Mouse (Mus musculus) bone marrow macrophage, adult 2 months (primary cell): ENCODE measurements around the gene Rps6ka2. TPM values are rescaled to one million over a fixed set of nuclear protein-coding genes. Genes with fewer than 3 reads are reported as not detected.
A peak's percentile ranks its signal among the peaks of the same experiment; 100 is the strongest.
"Not testable (repeated sequence)": the region's sequence is repeated elsewhere in the genome, so short reads cannot be mapped to it uniquely, and the experiment has no call there.

Experiments
- H3K27ac ChIP-seq: 2 replicates; pipeline ENCODE4 v1.5.1; 2012; ENCODE audit warnings: low read depth, low read length; ENCODE audit not compliant: insufficient read depth
- H3K4me1 ChIP-seq: 2 replicates; pipeline ENCODE4 v1.6.1; 2012; ENCODE audit warnings: low read length; ENCODE audit not compliant: control insufficient read depth, insufficient read depth
- H3K4me3 ChIP-seq: 2 replicates; pipeline ENCODE4 v1.5.1; 2012; ENCODE audit warnings: mild to moderate bottlenecking, low read length, moderate library complexity; ENCODE audit not compliant: insufficient read depth
- CTCF ChIP-seq: IDR thresholded peaks from 2 replicates; pipeline ENCODE4 v1.5.1; 2012; ENCODE audit warnings: low read depth, mild to moderate bottlenecking, low read length, moderate library complexity
- POLR2A ChIP-seq: IDR thresholded peaks from 2 replicates; pipeline ENCODE4 v1.6.1; 2012; ENCODE audit warnings: mild to moderate bottlenecking, low read depth, low read length, borderline replicate concordance
- polyA plus RNA-seq: library from polyadenylated mRNA; stranded (reverse); fragments of >200 nt; gene quantifications from 2 replicates; pipeline ENCODE4 v1.2.4, GENCODE M21; 2012; ENCODE audit not compliant: missing spikeins, insufficient read depth, insufficient read length

Rps6ka2 gene
- polyA plus RNA-seq, 1 experiment, result 4.0 TPM

DNA sequence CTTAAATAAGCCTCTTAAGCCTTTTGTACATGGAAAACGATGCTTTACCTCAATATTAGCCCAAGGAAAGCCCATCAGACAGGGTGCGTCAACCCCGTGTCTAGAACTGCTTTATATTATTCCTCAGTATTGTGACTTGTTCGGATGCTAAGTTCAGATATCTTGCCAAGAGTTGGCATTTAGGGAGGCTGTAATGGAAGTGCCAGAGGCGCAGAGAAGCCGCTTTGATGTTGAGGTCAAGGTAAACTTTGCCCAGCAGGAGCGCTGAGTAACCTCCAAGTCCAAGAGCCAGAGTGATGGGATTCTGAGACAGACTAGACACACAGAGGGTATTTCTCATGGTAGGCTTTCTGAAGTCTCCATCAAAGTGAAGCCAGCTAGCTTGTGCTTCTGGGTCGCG lies 109.3 kb downstream of the Rps6ka2 start:
- no peak for TF ChIP-seq POLR2A
- TF ChIP-seq CTCF, result no peak
- no peak overlapping the region for H3K4me3 ChIP-seq
- no peak overlapping the region for H3K27ac ChIP-seq
- H3K4me1 ChIP-seq, result no peaks in the 10 kb centered on the region

DNA sequence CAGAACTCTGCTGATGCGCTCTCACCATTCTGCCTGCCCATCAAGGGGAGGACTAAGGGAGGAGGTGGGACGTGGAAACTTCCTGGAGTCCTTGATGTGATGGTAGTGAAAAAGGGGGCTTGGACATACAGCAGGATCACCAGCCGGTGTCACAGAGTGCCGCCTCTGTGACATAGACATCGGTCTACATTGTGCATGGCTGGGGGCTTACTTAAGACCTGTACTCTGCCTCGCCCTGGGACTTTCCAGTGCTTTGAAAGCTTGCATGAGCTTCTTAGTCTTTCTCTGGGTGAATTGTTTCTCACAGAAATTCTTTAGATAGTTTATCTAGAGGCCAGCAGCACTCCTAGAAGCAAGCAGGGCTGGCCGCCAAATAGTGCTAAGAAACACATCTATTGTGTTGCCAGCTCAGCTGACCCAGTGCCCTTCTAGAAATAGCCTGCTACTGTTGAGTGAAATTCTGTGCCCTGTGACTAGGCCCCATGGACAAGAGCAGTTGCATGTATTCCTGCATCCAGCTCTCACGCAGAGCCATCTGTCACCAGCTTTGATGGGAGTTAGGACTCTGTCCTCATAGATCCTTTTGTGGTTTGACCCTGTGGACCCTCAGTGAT lies 114.5 kb downstream of the Rps6ka2 start:
- Histone ChIP-seq H3K27ac (no peak overlapping the region), H3K4me1 (no peaks in the 10 kb centered on the region), H3K4me3 (no peak overlapping the region)
- TF ChIP-seq POLR2A (no peak), CTCF (no peak)

DNA sequence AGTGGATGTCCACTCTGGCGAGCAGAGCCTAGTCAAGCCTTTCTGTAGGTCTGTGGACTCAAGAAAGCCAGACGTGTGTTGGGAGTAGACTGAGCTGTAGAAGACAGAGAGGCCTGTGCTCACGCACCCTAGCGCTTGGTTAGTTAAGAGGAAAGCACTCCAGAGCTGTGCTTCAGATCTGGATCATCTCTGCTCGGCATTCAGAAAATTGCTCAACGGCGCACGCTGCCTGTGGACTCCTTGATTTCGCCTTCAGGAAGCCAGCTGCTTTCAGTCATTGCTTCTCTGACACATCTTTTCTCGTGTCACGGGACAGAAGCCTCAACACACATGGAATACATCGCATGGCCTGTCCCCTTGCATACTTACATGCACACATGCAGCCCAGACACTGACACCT lies 115.4 kb downstream of the Rps6ka2 start:
- H3K4me1 ChIP-seq, result no peaks in the 10 kb centered on the region
- TF ChIP-seq CTCF (no peak), POLR2A (no peak)
- no peak overlapping the region for H3K4me3 ChIP-seq

DNA sequence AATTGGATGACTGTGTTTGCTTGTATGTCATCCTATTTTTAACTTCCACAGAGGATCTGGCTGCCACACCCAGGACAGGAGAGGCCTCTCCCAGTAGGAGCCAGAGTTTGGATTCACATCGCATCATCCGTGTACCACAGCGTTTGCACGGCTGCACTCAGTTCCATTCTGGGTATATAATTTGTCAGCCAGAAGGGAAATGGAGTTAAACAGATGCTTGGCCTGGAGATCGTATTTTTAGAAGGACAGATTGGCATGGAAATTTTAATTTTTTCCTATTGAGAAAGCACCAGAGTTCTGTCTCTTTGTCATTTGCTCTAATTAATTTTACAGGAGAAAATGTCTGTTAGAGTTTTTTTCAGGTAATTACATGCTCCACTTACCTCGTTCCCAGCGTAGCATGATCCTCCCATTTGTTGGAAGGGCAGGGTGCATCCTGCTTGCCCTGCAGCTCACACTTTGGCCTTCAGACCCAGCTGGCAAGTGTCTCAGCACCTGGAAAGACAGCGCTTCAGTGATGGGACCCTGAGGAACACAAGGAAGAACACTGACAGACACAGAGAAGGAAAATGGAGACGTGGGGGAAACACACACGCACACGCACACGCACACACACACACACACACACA lies 116.6 kb downstream of the Rps6ka2 start:
- Histone ChIP-seq H3K4me1 (no peaks in the 10 kb centered on the region), H3K4me3 (no peak overlapping the region), H3K27ac (no peak overlapping the region)
- TF ChIP-seq POLR2A (no peak), CTCF (no peak)

More for the DNA sequence above, 115.4 kb downstream of the Rps6ka2 start:
- no peak overlapping the region for H3K27ac ChIP-seq

DNA sequence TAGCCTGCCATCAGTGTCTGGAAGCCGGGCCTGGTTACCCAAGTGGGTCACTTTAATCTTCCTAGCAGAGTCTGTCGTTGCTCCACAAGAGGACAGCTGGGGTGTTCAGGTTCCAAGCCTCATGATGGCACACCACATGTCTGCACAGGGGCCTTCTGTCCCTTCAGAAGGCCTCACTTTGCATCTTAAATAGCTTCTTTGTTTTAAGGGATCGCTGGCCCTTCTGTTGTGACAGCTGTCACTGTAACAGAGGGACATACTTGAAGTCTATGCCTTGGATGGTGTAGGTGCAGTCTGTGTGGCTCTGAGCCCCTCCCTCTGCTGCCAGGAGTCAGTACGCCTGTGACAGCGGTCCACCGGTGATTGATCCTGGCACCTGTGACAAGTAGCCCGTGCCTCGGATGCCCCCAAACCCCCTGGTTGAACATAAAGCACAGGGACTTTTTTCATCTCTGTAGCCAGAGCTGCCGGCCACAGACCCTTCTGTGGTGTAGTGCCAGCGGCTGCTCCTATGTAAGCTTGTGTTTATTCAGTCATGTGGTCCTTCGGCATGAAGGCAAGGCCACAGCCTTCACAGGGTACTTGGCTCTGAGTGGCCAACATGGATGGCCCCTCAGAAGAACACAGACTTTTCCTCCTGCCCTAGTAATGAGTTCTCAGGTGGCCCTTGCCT lies 122.2 kb downstream of the Rps6ka2 start:
- H3K4me3 ChIP-seq, result no peak overlapping the region
- peaks cover 6% of the 10 kb centered on the region for H3K4me1 ChIP-seq
- TF ChIP-seq POLR2A (no peak), CTCF (no peak)
- H3K27ac ChIP-seq, result no peak overlapping the region

DNA sequence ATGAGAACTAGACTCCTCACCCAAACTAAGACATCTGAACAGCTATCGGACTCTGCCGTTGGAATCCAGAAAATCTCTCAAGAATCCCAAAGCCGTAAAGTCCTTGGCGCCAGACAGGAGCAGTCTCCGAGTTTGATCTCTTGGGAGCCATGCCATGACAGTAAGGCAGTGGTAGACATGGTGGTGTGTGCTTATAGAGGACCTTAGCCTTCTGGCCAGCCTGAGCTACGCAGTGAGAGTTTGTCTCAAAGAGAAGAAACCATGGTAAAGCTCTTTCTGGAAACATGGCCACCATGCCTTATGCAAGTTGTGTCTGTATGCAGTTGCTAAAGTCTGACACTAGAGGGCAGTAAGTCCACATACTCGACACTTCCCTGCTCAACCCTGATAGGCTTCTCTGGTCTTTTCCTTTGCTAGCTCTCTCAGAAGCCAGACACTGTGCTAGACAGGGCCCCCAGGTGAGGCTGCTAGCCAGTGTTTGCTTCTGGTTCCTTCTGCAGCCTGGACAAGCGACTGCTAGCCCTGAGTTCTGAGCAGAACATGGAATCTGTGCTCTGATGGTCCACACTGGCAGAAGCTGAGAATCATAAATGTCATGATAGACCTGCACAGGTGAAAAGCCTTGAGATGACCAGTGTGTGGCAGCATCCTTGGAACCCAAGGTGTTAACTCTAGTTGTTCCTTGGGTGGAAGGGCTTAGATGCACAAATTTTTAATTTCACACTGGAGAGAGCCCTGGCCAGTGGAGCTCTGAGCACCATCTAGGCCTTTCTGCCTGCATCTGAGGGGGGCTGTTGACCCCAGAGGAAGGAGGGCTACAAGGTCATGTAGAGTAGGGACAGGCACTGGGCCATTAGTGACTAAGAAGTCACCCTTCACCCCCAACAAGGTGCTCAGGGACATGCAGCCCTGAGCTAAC lies 136.6 kb downstream of the Rps6ka2 start:
- H3K4me1 ChIP-seq, H3K27ac ChIP-seq, H3K4me3 ChIP-seq: not testable (repeated sequence)

DNA sequence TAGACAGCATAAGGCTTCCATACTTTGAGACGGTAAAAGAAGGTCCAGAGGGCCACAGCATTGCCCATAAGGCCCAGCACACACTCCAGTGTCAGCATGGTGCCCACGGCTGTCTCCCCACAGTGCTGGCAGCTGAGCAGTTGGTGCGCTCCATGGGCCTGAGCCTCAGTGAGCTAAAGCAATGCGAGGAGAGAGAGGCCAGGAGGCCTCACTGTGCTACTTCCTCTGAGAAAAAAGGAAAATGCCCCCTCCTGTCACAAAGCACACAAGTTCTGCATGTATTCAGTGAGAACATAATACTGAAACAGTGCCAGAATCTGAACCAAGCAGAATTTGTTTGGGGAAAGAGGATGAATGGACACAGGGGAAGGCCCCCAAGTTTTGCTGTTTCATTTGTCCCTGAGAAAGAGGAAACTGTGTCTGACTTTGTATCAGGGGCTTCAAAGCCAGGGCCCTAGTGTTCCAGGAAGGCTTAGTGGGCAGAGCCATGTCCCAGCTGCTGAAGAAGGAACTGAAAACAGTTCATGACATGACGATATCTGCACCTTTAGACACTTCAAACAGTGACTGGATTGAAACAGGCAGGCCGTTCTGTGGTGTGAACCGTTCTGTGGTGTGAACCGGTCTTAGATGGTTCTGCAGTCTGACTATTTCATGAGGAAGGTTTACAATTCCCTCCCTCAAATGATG lies 145.9 kb downstream of the Rps6ka2 start:
- H3K4me3 ChIP-seq, result not testable (repeated sequence)
- H3K4me1 ChIP-seq, result peaks cover 16% of the 10 kb centered on the region
- peak overlapping the region; percentile 21; the same call in 1 of the 2 replicates for H3K27ac ChIP-seq

DNA sequence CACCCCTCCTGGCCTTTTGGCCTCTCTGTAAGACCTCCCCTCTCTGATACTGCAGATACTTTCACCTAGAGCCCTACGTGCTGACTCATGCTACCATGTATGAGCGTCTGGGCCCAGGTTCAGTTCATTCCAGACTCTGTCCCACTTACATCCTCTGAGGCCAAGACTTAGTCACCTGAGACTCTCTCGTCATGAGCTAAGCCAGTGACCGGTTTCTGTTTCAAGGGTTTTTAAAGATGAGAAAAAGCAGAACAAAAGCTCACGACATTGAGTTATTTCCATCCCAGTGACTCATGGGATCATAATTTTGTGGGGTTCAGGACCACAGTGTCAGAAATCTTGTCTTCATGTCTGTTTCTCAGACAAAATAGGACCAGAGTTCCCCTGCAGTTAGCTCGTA lies 149.9 kb downstream of the Rps6ka2 start:
- not testable (repeated sequence) for H3K27ac ChIP-seq, H3K4me3 ChIP-seq
- H3K4me1 ChIP-seq, result peaks cover 16% of the 10 kb centered on the region

DNA sequence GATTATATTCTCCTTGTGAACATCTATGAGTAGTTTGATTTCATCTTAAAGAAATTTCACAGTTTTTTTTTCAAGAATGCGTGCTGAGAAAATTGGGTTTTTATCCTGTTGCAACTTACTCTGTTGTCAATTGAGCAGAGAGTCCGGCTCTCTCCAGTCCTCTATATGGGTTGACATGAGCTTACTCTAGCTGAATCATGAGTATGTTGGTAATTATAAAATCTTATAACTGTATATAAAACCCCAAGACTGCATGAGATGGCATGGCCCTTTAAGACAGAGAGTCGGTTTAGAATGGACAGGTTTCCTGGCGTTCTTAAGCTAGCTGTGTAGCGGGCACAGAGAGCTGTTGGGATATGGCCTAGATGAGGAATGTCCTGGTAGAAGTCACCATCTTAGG lies 154.4 kb downstream of the Rps6ka2 start, which contains the start of gene Tcp10a:
Gene Tcp10a, plus strand, starts transcription at position 301 of the 400 bp plus-strand sequence.
- not testable (repeated sequence) for H3K27ac ChIP-seq, H3K4me3 ChIP-seq
- peaks cover 10% of the 10 kb centered on the region; the same call in 1 of the 2 replicates for H3K4me1 ChIP-seq

DNA sequence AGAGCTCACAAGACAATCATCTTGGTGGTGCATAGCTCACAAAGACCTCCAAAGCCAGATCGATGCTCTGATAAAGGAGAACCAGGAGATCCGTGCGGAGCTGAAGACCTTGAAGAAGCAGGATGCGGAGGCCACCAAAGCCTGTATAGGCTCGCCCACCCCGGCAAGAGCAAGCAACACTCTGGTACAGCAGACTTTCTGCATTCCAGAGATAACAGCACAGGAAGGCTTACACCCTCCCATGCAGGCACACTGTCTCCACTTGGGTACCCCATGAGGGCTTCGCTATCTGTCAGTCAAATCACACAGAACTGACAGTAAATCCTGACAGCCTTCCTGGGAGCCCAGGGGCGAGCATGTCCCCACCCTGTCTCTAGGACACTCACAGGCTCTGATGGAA lies 156.5 kb downstream of the Rps6ka2 start:
- H3K4me1 ChIP-seq, H3K4me3 ChIP-seq, H3K27ac ChIP-seq: not testable (repeated sequence)

DNA sequence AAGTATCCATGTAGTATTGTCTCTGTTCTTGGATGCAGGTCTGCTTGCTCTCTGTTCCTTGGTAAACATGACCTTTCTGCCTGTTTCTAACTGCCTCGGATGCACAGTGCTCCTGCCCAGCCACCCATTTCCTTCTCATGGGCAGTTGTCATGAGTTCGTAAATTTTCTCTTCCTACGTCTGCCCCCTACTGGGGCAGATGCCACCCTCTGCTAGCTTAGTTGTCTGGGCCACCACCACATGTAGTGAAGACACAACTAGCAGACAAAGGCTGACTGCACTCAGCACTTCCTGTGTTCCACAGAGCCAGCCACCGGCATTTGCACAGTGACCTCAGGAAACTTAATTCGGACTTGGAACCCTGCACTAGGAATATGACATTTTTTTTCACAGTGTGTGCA lies 162.8 kb downstream of the Rps6ka2 start:
- H3K27ac ChIP-seq, H3K4me3 ChIP-seq, H3K4me1 ChIP-seq: not testable (repeated sequence)

DNA sequence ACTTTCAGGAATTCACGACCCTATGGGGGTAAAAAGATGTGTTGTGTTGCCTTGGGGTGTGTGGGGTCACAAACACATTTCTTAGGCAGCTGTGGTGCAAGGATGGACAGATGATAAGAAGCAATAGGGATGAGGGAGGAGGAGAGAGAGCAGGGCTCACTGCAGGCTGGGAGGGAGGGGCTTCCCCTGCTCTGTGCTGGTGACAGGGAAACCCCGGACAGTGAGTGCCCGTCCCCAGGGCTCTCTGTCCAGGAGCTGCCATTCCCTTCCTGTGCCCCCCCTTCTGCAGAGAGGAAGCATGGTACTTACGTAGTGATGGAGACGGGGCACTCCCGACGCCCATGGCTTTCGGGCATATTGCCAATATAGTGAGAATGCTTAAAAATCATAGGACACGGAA lies 167.5 kb downstream of the Rps6ka2 start:
- H3K4me1 ChIP-seq, H3K4me3 ChIP-seq: not testable (repeated sequence)

DNA sequence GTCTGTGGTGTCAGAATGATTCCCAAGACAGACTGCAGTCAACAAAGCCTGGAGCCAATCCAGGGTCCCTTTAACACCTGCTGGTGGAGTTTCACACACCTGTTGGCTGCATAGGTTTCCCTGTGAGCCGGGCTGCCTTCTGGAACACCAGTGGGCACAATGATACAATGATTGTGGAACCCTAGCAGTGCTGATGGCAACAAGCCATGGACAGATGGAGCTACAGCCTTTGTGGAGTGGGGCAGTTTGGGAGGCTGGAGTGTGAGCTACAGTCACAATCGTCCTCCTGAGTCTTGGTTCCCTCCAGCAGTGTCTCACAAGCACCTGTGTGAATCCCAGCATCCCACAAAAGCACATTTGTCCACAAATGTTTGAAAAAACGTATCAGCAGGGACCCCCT lies 178.8 kb downstream of the Rps6ka2 start:
- not testable (repeated sequence) for H3K4me3 ChIP-seq, H3K4me1 ChIP-seq, H3K27ac ChIP-seq

More for the DNA sequence above, 167.5 kb downstream of the Rps6ka2 start:
- not testable (repeated sequence) for H3K27ac ChIP-seq

DNA sequence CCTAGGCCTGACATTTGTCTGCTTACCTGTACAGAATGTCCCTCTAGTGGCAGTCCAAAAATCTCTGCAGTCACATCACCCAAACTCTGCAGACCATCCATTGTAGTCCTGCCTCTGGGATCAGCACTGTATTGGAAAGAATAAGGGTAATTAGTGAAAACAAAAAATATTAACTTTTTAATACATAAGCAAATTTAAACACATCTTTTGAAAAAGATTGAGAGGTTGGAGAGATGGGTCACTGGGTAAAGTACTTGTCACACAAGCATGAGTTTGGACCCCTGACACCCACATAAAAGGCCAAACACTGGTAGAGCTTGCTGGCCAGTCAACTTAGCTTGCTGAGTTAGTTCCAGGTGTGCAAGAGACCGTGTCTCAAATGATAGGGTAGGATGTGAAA lies 182.7 kb downstream of the Rps6ka2 start, which contains the start of gene Ttll2:
Gene Ttll2, minus strand, starts transcription at position 101 of the 400 bp plus-strand sequence.
- H3K4me3 ChIP-seq, H3K4me1 ChIP-seq, H3K27ac ChIP-seq: not testable (repeated sequence)
